Mouse (Mus musculus): ENCODE measurements around the gene Bmpr1a. TPM values are rescaled to one million over a fixed set of nuclear protein-coding genes. Genes with fewer than 3 reads are reported as not detected.

Gene Bmpr1a
- polyA plus RNA-seq, 1 experiment from 2014 or later = 51.1 TPM

- DNase-seq (no peak), ATAC-seq (ENCODE audit: insufficient read depth) (no peak)
- no peak for TF ChIP-seq CTCF (IDR thresholded peaks at IDR 0.05; ENCODE audit: low read depth)
- Histone ChIP-seq H3K27ac (ENCODE audit: low read depth) (no peak overlapping the region), H3K9ac (no peak overlapping the region), H3K4me2 (no peak overlapping the region), H3K4me3 (ENCODE audit: low read depth, low read length) (no peak overlapping the region), H3K27me3 (ENCODE audit: insufficient read depth, low read length) (no peaks in the 10 kb centered on the region), H3K9me3 (ENCODE audit: low read depth, low read length) (no peaks in the 10 kb centered on the region), H3K4me1 (ENCODE audit: insufficient read depth) (no peaks in the 10 kb centered on the region), H3K36me3 (ENCODE audit: insufficient read depth) (peaks cover 45% of the 10 kb centered on the region; the same call in 1 of the 2 replicates)
- 94% methylated on average over 3 of the region's 3 CpGs for WGBS
Observed at GRCm38 (mm10) chr14:34400021-34400420, 103.1 kb downstream of the Bmpr1a start.

GRCm38 (mm10) chr14:34399301-34399700 lies 103.8 kb downstream of the Bmpr1a start:
- DNase-seq = no peak
- 95% methylated on average over 6 of the region's 6 CpGs for WGBS
- peaks cover 37% of the 10 kb centered on the region; the same call in 1 of the 2 replicates for H3K36me3 ChIP-seq (ENCODE audit: insufficient read depth)

GRCm38 (mm10) chr14:34398901-34399300 lies 104.2 kb downstream of the Bmpr1a start:
- 83% methylated on average over 21 of the region's 21 CpGs for WGBS
- Histone ChIP-seq H3K4me1 (ENCODE audit: insufficient read depth) (no peaks in the 10 kb centered on the region), H3K36me3 (ENCODE audit: insufficient read depth) (peaks cover 34% of the 10 kb centered on the region; the same call in 1 of the 2 replicates), H3K27me3 (ENCODE audit: insufficient read depth, low read length) (no peaks in the 10 kb centered on the region), H3K9me3 (ENCODE audit: low read depth, low read length) (no peaks in the 10 kb centered on the region), H3K27ac (ENCODE audit: low read depth) (no peak overlapping the region), H3K4me2 (no peak overlapping the region), H3K4me3 (ENCODE audit: low read depth, low read length) (no peak overlapping the region), H3K9ac (no peak overlapping the region)
- TF ChIP-seq CTCF (IDR thresholded peaks at IDR 0.05; ENCODE audit: low read depth) = no peak
- no peak for ATAC-seq (ENCODE audit: insufficient read depth)
- no peak for DNase-seq

More at GRCm38 (mm10) chr14:34399301-34399700, 103.8 kb downstream of the Bmpr1a start:
- Histone ChIP-seq H3K4me3 (ENCODE audit: low read depth, low read length) (no peak overlapping the region), H3K27me3 (ENCODE audit: insufficient read depth, low read length) (no peaks in the 10 kb centered on the region), H3K9ac (no peak overlapping the region), H3K27ac (ENCODE audit: low read depth) (no peak overlapping the region), H3K4me1 (ENCODE audit: insufficient read depth) (no peaks in the 10 kb centered on the region), H3K4me2 (no peak overlapping the region), H3K9me3 (ENCODE audit: low read depth, low read length) (no peaks in the 10 kb centered on the region)
- TF ChIP-seq CTCF (IDR thresholded peaks at IDR 0.05; ENCODE audit: low read depth) = no peak
- no peak for ATAC-seq (ENCODE audit: insufficient read depth)

- H3K4me2 ChIP-seq = no peak overlapping the region
- H3K4me1 ChIP-seq (ENCODE audit: insufficient read depth) = no peaks in the 10 kb centered on the region
- ATAC-seq (ENCODE audit: insufficient read depth) (no peak), DNase-seq (no peak)
- H3K36me3 ChIP-seq (ENCODE audit: insufficient read depth) = peaks cover 27% of the 10 kb centered on the region; the same call in 1 of the 2 replicates
- WGBS = 94% methylated on average over 5 of the region's 5 CpGs
- no peaks in the 10 kb centered on the region for H3K27me3 ChIP-seq (ENCODE audit: insufficient read depth, low read length)
- TF ChIP-seq CTCF (IDR thresholded peaks at IDR 0.05; ENCODE audit: low read depth) = no peak
- H3K9ac ChIP-seq = no peak overlapping the region
- no peak overlapping the region for H3K4me3 ChIP-seq (ENCODE audit: low read depth, low read length)
- no peaks in the 10 kb centered on the region for H3K9me3 ChIP-seq (ENCODE audit: low read depth, low read length)
- no peak overlapping the region for H3K27ac ChIP-seq (ENCODE audit: low read depth)
Observed at GRCm38 (mm10) chr14:34397871-34398270, 105.3 kb downstream of the Bmpr1a start.

GRCm38 (mm10) chr14:34393295-34393694 lies 109.8 kb downstream of the Bmpr1a start:
- H3K4me1 ChIP-seq (ENCODE audit: insufficient read depth) = no peaks in the 10 kb centered on the region
- no peaks in the 10 kb centered on the region for H3K27me3 ChIP-seq (ENCODE audit: insufficient read depth, low read length)
- H3K9ac ChIP-seq = no peak overlapping the region
- H3K9me3 ChIP-seq (ENCODE audit: low read depth, low read length) = no peaks in the 10 kb centered on the region
- WGBS = 65% methylated on average over 4 of the region's 4 CpGs
- no peak for ATAC-seq (ENCODE audit: insufficient read depth)
- TF ChIP-seq CTCF (IDR thresholded peaks at IDR 0.05; ENCODE audit: low read depth) = no peak
- H3K4me3 ChIP-seq (ENCODE audit: low read depth, low read length) = no peak overlapping the region
- DNase-seq = no peak
- H3K36me3 ChIP-seq (ENCODE audit: insufficient read depth) = peaks cover 4% of the 10 kb centered on the region; the same call in 1 of the 2 replicates
- H3K27ac ChIP-seq (ENCODE audit: low read depth) = no peak overlapping the region
- H3K4me2 ChIP-seq = no peak overlapping the region

GRCm38 (mm10) chr14:34382921-34383704 lies 120.0 kb downstream of the Bmpr1a start:
- H3K9me3 ChIP-seq (ENCODE audit: low read depth, low read length) = no peaks in the 10 kb centered on the region
- no peak overlapping the region for H3K27ac ChIP-seq (ENCODE audit: low read depth)
- no peak overlapping the region for H3K9ac ChIP-seq
- WGBS = 94% methylated on average over 9 of the region's 9 CpGs
- no peak for DNase-seq
- H3K4me1 ChIP-seq (ENCODE audit: insufficient read depth) = no peaks in the 10 kb centered on the region
- H3K4me2 ChIP-seq = no peak overlapping the region
- no peaks in the 10 kb centered on the region for H3K36me3 ChIP-seq (ENCODE audit: insufficient read depth)
- no peak for TF ChIP-seq CTCF (IDR thresholded peaks at IDR 0.05; ENCODE audit: low read depth)
- H3K4me3 ChIP-seq (ENCODE audit: low read depth, low read length) = no peak overlapping the region
- no peak for ATAC-seq (ENCODE audit: insufficient read depth)
- no peaks in the 10 kb centered on the region for H3K27me3 ChIP-seq (ENCODE audit: insufficient read depth, low read length)

GRCm38 (mm10) chr14:34378560-34379331 lies 124.4 kb downstream of the Bmpr1a start:
- Histone ChIP-seq H3K27ac (ENCODE audit: low read depth) (peak overlapping the region; percentile 47), H3K9ac (no peak overlapping the region), H3K4me3 (ENCODE audit: low read depth, low read length) (no peak overlapping the region), H3K4me1 (ENCODE audit: insufficient read depth) (no peaks in the 10 kb centered on the region), H3K27me3 (ENCODE audit: insufficient read depth, low read length) (no peaks in the 10 kb centered on the region), H3K4me2 (peak overlapping the region; percentile 26; the same call in 1 of the 2 replicates), H3K9me3 (ENCODE audit: low read depth, low read length) (no peaks in the 10 kb centered on the region), H3K36me3 (ENCODE audit: insufficient read depth) (no peaks in the 10 kb centered on the region)
- 27% methylated on average over 11 of the region's 11 CpGs for WGBS
- peak; percentile 57 for ATAC-seq (ENCODE audit: insufficient read depth)
- TF ChIP-seq CTCF (IDR thresholded peaks at IDR 0.05; ENCODE audit: low read depth) = no peak
- DNase-seq = peak; percentile 53

Measured in lung, embryonic 14.5 days (tissue).